Mouse (Mus musculus) inflammation-experienced regulatory T-cells, adult 6 months (primary cell): ENCODE results near the gene Hoxd8. TPM values are rescaled to one million over a fixed set of nuclear protein-coding genes. Genes with fewer than 3 reads are reported as not detected.

Experiments used
- polyA plus RNA-seq, 3 experiments: library from polyadenylated mRNA; unstranded; fragments of 100-300 nt; shearing (Covaris generic); gene quantifications; one replicate each; pipeline ENCODE4 v1.2.1; 2017

Gene Hoxd8
- polyA plus RNA-seq, 3 experiments from 2014 or later, result not detected

Other genes with a start within 250 kb of the Hoxd8 start
- gene Lnpk, start 125.2 kb upstream of the Hoxd8 start, polyA plus RNA-seq, result 10 to 100 TPM; 31.1 to 45.4 (median 39.3) TPM
- not detected for gene Evx2, start 45.1 kb upstream of the Hoxd8 start, polyA plus RNA-seq
- not detected for gene Hoxd13, start 36.3 kb upstream of the Hoxd8 start, polyA plus RNA-seq
- gene Hoxd12, start 29.6 kb upstream of the Hoxd8 start, polyA plus RNA-seq, result not detected
- under 1 TPM in 1 of 3 experiments, not detected in 2; 0.11 TPM for gene Hoxd11, start 25.1 kb upstream of the Hoxd8 start, polyA plus RNA-seq
- not detected for gene Hoxd10, start 12.7 kb upstream of the Hoxd8 start, polyA plus RNA-seq
- not detected for gene Hoxd9, start 6.9 kb upstream of the Hoxd8 start, polyA plus RNA-seq
- not detected for gene Hoxd3, start 7.3 kb downstream of the Hoxd8 start, polyA plus RNA-seq
- gene Hoxd4, start 7.3 kb downstream of the Hoxd8 start, polyA plus RNA-seq, result not detected
- not detected for gene Gm28230, start 22.1 kb downstream of the Hoxd8 start, polyA plus RNA-seq
- not detected for gene Hoxd1, start 58.4 kb downstream of the Hoxd8 start, polyA plus RNA-seq
- 10 to 100 TPM; 11.5 to 19.3 (median 17.4) TPM for gene Mtx2, start 121.2 kb downstream of the Hoxd8 start, polyA plus RNA-seq